Mouse (Mus musculus): ENCODE measurements around the gene Spata16.

Spata16 gene

GRCm38 (mm10) chr3:26832954-26833353 is 195.5 kb downstream of the Spata16 start:
- no peak for DNase-seq (ENCODE audit: low spot score)

- no peak for DNase-seq (ENCODE audit: low spot score)
These were observed 197.0 kb downstream of the Spata16 start for GRCm38 (mm10) chr3:26834178-26835050.

GRCm38 (mm10) chr3:26835051-26835755 is 197.8 kb downstream of the Spata16 start:
- DNase-seq (ENCODE audit: low spot score): no peak

GRCm38 (mm10) chr3:26845041-26845440 is 207.6 kb downstream of the Spata16 start:
- DNase-seq (ENCODE audit: low spot score): no peak

GRCm38 (mm10) chr3:26847935-26848334 is 210.5 kb downstream of the Spata16 start:
- no peak for DNase-seq (ENCODE audit: low spot score)

- DNase-seq (ENCODE audit: low spot score): no peak
These were observed 212.8 kb downstream of the Spata16 start for GRCm38 (mm10) chr3:26850207-26850606.

GRCm38 (mm10) chr3:26850691-26851563 is 213.5 kb downstream of the Spata16 start:
- no peak for DNase-seq (ENCODE audit: low spot score)

- no peak for DNase-seq (ENCODE audit: low spot score)
These were observed 216.1 kb downstream of the Spata16 start for GRCm38 (mm10) chr3:26853557-26853956.

- no peak for DNase-seq (ENCODE audit: low spot score)
These were observed 237.3 kb downstream of the Spata16 start for GRCm38 (mm10) chr3:26874706-26875105.

GRCm38 (mm10) chr3:26877291-26877690 is 239.9 kb downstream of the Spata16 start:
- DNase-seq (ENCODE audit: low spot score): no peak

GRCm38 (mm10) chr3:26916607-26917006 is 279.2 kb downstream of the Spata16 start:
- no peak for DNase-seq (ENCODE audit: low spot score)

- no peak for DNase-seq (ENCODE audit: low spot score)
These were observed 283.6 kb downstream of the Spata16 start for GRCm38 (mm10) chr3:26920986-26921385.

GRCm38 (mm10) chr3:26921576-26921975 is 284.2 kb downstream of the Spata16 start:
- no peak for DNase-seq (ENCODE audit: low spot score)

- DNase-seq (ENCODE audit: low spot score): no peak
These were observed 286.0 kb downstream of the Spata16 start for GRCm38 (mm10) chr3:26923391-26923790.

- no peak for DNase-seq (ENCODE audit: low spot score)
These were observed 286.8 kb downstream of the Spata16 start for GRCm38 (mm10) chr3:26924212-26924611.

GRCm38 (mm10) chr3:26933079-26933478 is 295.7 kb downstream of the Spata16 start:
- DNase-seq (ENCODE audit: low spot score): no peak

GRCm38 (mm10) chr3:26936897-26937590 is 299.6 kb downstream of the Spata16 start:
- no peak for DNase-seq (ENCODE audit: low spot score)

GRCm38 (mm10) chr3:26966776-26967175 is 329.4 kb downstream of the Spata16 start:
- no peak for DNase-seq (ENCODE audit: low spot score)

GRCm38 (mm10) chr3:26968852-26969513 is 331.6 kb downstream of the Spata16 start:
- no peak for DNase-seq (ENCODE audit: low spot score)

- DNase-seq (ENCODE audit: low spot score): no peak
These were observed 333.1 kb downstream of the Spata16 start for GRCm38 (mm10) chr3:26970529-26970928.

GRCm38 (mm10) chr3:26971276-26971675 is 333.9 kb downstream of the Spata16 start:
- no peak for DNase-seq (ENCODE audit: low spot score)
